Mouse (Mus musculus): ENCODE measurements around the gene Atl2.

The Atl2 gene

GRCm38 (mm10) chr17:79817551-79817950, 78.4 kb downstream of the Atl2 start:
- no peak for DNase-seq

GRCm38 (mm10) chr17:79816896-79817295, 79.0 kb downstream of the Atl2 start:
- no peak for DNase-seq

GRCm38 (mm10) chr17:79810421-79810820, 85.5 kb downstream of the Atl2 start:
- no peak for DNase-seq

- DNase-seq: no peak
Observed at GRCm38 (mm10) chr17:79809491-79810316, 86.2 kb downstream of the Atl2 start.

- DNase-seq: no peak
Observed at GRCm38 (mm10) chr17:79807237-79807930, 88.5 kb downstream of the Atl2 start.

GRCm38 (mm10) chr17:79804747-79805146, 91.2 kb downstream of the Atl2 start:
- no peak for DNase-seq

- DNase-seq: no peak
Observed at GRCm38 (mm10) chr17:79802056-79802455, 93.9 kb downstream of the Atl2 start.

GRCm38 (mm10) chr17:79798831-79799230, 97.1 kb downstream of the Atl2 start:
- DNase-seq: no peak

Measured in kidney, postnatal 14 days (tissue).